Mouse (Mus musculus) bone marrow, adult 2 months (tissue): ENCODE data around the gene Tmbim6.

Source experiments
- CTCF ChIP-seq: fragments of 200-500 bp; IDR thresholded peaks from 2 replicates; pipeline ENCODE4 v1.5.1; 2011; ENCODE audit warnings: low read length, control low read depth; ENCODE audit not compliant: control insufficient read depth, insufficient read depth
- POLR2A ChIP-seq: fragments of 200-500 bp; IDR thresholded peaks from 2 replicates; pipeline ENCODE4 v1.6.1; 2011; ENCODE audit warnings: low read depth, mild to moderate bottlenecking, control low read depth, low read length, borderline replicate concordance; ENCODE audit not compliant: control insufficient read depth

DNA sequence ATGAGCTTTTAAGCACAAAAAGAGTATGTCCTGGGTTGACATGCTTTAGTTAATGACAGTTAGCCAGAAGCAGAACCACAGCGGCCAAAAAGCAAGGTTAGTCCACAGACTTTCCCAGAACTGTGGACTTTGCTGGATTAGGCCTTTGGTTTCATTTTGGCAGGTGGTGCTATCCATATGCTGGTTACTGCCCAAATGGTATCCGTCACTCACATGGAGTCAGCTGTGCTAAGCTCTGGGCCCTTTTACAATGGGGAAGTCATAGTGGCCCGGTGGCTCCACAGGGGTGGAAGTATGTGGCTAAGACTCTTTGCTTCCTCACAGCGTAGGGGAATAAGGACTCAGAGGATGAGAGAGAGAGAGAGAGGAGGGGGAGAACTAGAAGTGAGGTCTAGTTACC is 4.7 kb upstream of the Tmbim6 start:
- no peak for TF ChIP-seq POLR2A
- no peak for TF ChIP-seq CTCF
